Mouse (Mus musculus): Measurements from ENCODE around the gene Kifc5b.
A peak's percentile ranks its signal among the peaks of the same experiment; 100 is the strongest.

The Kifc5b gene

DNA sequence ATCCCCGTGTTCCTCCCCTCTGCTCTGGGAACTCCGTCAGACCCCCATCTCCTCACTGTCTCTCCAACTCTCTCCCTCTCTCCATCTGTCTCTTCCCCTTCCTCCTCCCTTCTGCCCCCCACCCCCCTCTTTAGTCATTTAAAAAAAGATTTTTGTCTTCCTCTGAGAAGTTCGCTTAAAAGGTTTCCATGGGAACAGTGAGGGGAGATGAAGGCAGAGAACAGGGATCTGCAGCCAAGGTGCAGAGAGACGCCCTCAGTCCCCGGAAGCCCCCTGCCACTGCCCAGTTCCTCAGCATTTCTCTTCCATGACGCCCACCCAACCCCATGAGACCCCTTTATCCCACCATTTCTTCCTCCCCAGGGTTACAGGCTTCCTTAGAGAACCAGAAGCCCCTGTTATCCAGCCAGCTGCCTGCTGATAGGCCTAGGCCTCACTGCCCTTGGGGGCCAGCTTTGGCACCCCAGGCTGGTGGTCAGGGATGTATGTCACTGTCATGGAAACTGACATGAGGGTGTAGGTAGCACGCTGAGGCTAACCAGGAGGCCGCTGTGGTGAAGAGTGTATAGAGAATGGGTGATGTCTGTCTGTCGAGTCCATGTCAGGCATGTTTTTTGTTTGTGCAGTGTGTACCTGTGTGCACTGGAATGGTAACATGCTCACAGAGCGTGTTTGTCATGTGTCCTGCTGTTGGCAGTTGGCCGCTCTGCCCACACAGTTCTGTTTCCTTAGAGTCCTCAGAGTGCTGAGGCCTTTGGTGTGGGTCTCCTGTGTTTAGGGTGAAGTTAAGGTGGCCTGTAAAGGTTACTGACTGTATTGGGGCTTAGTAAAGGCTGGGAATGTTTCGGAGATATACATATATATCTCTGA, 30.6 kb downstream of the Kifc5b start:
- DNase-seq = no peak

DNA sequence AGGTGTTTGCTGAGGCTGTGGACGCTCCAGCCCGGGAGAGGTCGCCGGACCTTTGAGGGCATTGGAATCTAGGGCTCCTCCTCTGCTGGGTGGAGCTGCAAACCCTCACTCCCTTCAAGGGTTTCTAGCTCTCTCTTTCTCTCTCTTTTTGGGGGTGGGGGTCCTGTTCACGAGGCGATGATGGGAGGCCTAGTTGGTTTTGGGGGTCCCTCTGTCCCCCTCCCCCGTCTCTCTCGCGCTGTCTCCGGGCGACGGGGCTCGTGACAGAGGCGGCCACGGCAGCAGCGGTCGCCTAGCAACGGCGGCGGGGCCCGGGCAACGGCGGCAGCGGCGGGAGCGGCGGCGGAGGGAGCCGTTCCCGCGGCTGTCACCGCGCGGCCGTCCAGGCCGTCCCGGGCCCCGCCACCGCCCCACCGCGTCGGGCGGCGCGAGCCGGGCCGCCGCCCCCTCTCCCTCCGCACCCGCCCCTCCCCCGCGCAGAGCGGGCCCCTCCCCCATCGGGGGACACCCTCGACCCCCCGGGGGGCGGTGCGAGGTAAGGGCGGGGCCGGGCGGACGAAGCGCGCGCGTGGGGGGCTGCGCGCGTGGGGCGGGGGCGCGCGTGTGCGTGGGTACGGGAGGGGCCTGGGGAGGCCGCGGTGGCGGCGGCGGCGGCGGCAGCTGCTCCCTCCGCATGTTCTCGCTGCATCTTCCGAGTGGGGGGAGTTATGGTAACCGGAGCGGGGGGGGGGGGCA, 31.6 kb downstream of the Kifc5b start:
- peak; percentile 52 to 66 for DNase-seq

DNA sequence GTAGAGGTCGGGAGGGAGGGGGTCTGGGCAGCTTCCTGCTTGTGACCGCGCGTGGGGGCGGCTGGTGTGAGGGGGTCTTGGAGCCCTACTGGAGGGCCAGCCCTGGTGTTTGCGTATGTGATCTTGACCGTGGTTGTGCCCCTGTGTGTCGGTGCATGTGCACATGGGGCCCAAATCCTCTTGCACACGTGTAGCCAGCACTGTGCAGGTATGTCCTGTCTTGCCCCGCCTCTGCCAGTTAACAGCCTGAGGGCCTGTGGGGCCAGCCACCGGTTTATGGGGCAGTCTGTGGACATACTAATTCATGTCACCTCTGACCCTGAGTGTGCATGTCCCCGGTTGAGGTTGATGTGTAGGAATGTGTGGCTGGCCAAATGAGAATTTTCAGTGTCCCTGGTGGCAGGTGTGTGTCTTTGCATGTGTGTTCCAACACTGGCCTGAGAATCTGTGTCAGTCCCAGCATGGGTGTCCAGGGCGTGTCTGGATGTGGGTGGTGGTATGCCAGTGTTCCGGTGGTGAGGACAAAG, 32.2 kb downstream of the Kifc5b start:
- peak in 1 of 2 experiments; percentile 33 for DNase-seq

DNA sequence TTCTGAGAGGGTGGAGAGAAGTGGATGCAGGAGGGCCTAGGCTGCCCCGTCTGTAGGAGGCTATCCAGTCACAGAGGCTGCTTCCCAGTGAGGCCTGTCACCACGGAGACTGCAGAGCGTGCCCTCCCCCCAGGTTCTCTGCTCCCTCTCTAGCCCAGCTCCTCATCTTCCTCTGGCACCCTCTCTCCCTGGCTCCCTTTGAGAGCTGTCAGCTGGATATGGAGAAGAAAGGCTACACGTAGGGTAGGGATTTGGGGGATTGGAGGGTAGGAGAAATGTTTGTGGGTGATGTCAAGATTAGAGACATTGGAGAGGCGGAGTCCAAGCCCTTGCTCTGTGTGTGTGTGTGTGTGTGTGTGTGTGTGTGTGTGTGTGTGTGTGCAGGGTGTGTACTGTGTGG, 33.0 kb downstream of the Kifc5b start:
- no peak for DNase-seq

DNA sequence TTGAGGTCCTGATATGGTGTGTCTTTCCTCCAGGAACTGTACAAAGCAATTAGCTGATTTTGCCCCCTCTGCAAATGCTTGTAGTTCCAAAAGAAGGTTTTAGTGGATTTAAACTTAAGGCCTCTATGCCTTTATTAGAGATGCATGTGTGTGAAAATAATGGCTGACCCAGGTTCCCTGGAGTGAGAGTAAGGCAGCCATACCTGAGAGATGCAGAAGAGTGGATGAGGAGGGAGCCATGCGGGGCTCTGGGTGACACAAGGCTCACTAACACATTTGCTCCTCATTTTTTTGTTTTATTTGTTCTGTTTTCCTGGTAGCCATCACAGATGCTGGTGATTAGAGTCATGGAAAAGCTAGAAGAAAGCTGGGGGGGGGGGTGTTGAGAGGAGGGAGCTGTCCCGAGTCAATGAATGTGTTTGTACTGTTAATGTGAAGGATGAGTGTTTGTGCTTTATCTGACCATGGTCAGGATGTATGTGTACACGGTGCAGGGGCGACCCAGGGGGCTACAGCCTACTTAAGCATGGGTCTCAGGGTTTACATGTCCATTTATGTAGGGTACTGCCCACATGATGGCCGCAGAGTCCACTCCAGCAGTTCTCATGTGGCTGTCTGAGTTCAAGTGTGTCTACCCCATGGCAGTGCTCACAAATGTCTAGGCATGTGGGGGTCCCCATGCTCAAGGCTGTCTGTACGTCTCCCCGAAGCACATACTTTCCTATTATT, 33.8 kb downstream of the Kifc5b start:
- DNase-seq = no peak

DNA sequence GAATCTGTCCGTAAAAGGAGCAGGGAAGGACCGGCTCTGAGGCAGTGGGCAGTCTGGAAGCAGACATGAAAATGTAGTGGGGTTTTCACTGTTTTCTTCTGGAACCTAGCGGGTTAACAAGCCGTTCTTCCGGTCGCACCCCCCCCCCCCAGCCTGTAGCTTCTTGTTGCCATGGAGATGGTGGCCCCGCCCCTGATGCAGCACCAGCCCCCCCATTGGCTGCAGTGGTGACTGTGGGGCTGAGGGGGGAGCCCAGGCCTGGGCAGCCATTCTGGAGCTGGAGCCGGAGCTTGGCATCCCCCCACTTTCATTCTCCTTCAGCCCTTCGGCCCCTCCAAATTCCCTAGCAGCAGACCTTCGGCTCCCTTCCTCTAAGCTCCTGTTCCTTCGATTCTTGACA, 34.5 kb downstream of the Kifc5b start:
- peak; percentile 85 to 90 for DNase-seq

DNA sequence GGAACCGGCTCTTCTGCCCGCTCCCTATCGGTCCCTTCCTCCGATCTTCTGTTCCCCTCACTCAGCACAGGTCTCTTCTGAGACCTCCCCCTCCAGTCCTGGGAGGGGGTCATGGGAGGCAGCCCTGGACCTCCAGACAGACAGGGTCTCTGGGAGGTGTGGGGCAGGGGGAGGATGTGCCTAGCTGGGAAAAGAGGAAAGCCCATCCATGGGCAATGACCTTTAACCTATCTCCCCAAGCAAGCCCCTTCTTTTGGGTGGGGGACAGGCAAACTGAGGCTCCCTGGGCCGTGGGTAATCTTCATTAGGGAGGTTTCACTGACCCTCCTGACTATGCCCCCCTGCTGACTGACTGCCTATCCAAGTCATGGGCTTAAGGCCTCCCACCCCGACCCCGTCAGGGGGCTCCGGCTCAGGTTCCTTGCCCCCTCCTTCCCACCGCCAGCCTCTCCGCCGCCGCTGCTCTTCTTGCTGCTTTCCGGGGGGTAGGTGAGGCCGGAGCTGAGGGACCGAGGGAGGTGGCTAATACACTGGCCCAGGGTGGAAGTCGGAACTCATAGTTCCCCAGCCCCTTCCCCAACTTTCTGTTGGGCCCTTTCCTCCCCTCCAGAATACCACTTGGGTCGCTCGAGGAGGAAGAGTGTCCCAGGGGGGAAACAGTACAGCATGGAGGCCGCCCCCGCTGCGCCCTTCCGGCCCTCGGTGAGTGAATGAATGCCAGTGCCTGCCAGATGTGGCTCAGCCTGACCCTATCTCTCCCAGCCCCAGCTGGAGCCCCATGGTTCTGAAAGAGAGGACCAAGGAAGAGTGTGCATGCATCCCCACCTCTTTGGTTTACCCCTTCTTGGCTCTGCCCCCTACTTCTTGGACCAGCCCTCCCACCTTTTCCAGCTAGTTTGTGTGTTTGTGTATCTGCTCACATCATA, 35.3 kb downstream of the Kifc5b start:
- peak in 1 of 2 experiments; percentile 41 for DNase-seq

DNA sequence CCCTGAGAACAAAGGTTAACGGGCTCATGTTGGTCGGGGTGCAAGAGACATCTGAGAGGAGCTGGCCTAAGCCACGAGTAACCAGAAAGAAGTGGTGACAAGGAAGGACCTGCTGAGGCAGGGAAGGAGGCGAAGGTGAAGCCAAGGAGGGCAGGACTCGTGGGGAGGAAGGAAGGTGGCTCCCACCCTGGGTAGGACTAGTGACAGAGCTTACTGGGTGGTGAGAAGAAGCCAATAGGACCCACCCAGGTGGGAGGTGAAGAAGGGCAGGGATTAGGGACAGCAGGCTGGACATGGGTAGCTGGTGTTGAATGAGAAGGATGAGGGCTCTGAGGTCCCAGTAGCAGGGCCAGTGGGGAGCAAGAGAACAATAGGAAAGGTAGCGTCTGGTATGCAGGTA, 36.3 kb downstream of the Kifc5b start:
- DNase-seq = no peak

DNA sequence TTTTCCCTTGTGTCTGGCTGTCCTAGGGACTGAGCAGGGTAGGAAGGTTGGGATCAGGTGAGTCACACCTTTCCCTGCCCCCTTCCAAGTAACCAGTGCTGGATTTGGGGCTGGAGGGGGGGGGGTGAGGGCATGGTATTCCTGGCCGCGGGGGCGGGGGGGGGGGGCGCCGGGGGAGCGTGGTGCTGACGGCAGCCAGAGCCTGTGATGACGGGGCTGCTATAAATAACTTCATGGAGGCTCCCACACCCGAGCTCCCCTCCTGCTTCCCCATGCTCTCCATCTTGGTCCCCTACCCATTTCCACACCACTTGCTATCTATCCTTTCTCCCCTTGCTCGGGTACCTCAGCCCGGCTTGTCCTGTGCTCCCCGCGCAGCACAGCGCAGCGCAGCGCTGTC, 36.8 kb downstream of the Kifc5b start:
- no peak for DNase-seq

DNA sequence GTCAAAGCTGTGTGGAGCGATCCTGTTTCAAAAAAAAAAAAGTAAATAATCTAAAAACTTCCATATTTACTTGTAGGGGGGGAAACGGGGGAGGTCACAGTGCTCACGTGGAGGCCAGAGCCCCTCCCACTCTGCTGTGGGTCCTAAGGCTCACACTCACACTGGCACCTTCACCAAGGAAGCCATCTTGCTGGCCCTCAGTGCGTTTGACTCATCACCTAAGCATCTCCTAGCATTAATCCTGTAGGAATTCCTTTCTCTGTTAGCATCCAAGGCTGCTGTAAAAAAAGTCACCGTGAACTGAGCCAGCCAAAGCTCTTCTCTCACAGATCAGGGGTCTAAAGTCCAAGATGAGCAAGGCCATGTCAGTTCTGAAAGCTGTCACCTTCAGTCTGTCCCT, 39.4 kb downstream of the Kifc5b start:
- DNase-seq = no peak

DNA sequence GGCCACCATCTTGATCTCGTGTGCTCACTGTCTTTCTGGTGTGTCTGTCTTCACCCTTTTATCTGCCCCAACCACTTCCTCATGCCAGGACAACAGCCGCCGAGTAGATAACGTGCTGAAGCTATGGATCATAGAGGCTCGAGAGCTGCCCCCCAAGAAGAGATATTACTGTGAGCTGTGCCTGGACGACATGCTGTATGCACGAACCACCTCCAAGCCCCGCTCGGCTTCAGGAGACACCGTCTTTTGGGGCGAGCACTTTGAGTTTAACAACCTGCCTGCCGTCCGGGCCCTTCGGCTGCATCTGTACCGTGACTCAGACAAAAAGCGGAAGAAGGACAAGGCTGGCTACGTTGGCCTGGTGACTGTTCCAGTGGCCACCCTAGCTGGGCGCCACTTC, 40.0 kb downstream of the Kifc5b start:
- DNase-seq = no peak

DNA sequence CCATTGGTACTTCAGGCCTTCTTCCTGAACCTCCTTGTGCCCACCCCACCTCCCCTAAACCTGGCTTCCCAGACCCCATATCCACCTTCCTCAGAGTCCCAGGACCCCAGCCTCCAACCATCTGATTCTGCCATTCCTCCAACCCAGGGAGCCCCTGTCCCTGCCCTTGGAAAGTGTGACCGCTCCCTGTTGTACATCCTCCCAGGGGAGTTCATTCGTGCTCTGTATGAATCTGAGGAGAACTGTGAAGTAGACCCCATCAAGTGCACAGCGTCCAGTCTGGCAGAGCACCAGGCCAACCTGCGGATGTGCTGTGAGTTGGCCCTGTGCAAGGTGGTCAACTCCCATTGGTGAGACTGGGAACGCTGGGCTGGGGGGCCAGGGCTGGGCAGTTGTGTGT, 41.0 kb downstream of the Kifc5b start:
- no peak for DNase-seq

DNA sequence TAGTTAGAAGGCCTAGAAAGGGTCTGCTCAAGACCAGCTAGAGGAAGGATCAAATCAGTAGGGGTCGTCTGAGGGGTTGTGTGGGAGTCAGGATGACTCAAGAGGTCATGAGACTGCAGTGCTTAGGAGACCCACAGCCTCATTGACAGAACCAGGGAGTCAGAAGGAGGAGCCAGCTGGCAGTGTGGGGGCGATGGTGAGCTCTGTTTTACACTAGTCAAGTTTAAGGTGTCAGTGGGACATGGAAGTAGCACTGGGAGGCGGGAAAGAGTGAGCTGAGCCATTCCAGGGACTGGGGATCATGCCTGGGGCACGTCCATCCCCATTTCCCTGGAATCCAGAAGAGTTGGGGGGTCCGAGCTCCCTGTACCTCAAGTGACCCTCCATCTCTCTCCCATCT, 42.0 kb downstream of the Kifc5b start:
- DNase-seq = no peak

DNA sequence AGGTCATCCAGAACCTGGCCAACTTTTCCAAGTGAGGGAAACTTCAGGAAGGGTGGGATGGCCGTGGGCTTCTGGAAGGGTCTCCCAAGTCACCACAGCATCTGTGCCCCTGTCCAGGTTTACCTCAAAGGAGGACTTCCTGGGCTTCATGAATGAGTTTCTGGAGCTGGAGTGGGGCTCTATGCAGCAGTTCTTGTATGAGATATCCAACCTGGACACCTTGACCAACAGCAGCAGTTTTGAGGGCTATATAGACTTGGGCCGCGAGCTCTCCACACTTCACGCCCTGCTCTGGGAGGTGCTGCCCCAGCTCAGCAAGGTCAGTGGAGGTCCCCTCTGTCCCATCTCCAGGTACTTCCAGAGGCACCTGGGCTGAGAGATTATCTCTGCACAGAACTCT, 42.9 kb downstream of the Kifc5b start:
- DNase-seq = no peak

DNA sequence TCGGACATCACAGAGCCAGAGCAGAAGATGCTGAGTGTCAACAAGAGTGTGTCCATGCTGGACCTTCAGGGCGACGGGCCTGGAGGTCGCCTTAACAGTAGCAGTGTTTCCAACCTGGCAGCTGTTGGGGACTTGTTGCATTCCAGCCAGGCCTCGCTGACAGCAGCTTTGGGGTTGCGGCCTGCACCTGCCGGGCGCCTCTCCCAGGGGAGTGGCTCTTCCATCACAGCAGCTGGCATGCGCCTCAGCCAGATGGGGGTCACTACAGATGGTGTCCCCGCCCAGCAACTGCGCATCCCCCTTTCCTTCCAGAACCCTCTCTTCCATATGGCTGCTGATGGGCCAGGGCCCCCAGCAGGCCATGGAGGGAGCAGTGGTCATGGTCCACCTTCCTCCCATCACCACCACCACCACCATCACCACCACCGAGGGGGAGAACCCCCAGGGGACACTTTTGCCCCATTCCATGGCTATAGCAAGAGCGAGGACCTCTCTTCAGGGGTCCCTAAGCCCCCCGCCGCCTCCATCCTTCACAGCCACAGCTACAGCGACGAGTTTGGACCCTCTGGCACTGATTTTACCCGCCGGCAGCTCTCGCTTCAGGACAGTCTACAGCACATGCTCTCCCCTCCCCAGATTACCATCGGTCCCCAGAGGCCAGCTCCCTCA, 44.8 kb downstream of the Kifc5b start:
- DNase-seq = no peak

DNA sequence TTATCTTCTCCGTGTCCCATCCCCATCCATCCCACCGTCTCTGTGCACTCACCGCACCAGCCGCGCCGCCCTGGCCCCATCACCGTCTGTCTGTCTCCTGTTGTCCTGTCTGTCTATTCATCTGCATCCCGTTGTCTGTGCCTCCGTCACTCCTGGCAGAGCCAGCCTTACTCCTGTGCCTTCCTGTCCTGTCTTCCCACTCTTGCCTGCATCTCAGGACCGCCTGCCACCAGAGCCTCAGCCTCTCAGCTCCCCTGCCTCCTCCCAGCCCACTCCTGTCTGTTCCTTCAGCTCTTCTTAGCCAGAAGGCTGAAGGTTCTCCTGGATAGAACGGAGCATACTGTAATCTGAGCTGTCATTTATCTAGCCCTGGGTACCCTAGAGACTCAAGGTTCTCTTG, 50.1 kb downstream of the Kifc5b start:
- DNase-seq = no peak

DNA sequence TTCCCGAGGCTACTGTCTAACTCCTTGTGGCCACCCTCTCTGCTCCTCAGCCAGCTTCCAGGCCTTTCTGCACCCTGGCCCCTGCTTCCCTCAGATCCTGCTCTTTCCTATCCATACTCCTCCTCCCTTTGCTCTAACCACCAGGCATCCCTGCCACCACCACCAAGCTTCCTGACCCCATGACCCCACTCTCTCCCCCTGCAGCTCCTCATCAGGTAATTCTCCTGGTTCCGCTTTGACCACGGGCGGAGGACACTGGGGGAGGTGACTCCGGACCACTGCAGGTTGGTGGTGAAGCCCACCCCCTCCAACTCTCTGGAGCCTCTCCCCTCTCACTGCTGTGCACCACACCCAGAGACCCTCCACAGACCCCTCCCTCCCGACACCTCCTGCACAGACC, 50.6 kb downstream of the Kifc5b start:
- DNase-seq = no peak

DNA sequence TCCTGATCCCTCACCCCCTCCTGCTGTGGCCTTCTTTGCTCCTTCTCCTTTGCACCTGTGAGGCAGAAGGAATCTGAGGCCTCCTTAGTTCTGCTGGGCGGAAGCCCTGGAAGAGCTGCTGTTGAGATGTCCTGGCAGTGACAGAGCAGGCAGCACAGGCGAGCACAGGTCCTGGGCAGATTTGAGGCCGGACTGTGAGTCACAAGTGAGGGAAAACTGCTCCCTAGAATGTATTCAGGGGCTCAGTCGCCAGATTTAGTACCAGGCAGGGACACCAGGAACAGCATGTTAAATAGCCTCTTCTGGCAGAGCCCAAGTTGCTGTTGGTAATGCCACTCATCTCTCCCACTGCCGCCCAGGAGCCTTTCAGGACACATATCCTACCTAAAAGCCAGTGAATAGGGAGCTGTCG, 51.3 kb downstream of the Kifc5b start:
- no peak for DNase-seq

DNA sequence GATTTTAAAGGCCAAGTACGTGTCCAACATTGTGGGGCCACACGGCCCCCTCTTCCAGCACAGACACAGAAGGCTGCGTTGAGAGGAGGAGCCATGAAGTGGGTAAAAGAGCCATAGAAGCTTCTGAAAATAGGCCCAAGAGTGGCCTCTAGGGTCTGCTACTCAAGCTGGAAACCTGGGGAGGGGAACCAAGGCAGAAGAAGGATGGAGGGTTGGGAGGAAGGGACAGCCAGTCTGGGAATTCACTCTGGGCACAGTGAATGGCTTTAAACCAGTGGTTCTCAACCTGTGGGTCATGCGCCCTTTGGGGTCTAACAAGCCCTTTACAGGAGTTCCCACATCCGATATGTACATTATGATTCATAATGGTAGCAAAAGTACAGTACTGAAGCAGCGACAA, 52.4 kb downstream of the Kifc5b start:
- DNase-seq = no peak

DNA sequence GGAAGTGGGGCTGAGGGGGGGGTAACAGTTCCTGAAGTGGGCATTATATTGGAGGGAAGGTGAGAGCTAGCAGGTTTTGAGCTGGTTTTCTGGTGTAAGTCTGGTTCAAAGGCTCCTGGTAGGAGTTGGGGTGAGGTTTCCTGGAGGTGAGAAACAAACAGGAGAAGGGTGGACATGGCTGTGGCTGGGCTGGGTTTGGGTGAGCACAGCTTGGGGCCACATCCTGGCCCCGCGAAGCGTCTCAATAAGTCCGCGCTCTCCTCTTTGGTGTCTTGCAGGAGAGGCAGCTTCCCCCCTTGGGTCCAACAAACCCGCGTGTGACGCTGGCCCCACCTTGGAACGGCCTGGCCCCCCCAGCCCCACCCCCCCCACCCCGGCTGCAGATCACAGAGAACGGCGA, 53.3 kb downstream of the Kifc5b start:
- DNase-seq = no peak

DNA sequence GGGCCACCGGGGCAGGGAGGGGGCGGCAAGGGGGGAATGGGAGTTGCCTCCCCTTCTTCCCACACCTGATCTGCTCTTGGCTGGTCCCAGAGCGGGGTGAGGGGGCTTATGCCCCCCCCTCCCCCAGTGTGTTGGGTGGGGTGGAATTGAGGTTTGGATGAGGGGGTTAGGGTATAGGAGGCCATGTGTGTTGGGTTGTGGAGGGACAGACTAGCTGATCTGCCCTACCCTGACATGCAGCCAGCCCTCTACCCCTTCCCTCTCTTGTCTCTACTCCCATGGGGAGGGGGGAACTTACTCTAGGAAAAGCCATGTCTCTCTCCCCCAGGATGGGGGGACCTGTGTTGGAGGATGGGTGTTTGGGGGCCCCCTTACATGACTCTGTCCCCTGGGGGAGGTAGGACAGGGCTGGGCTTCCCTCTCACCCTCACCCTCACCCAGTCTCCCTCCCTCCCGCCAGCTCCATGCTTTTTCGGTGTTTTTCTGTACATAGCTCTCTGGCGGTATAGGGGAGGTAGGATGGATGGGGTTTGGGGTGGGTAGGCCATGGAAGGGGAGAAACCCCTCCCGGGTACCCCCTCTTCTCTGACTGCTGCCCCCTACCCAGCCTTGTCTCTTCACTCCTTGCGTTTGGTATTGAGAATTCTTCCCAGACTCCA, 54.5 kb downstream of the Kifc5b start:
- no peak for DNase-seq

All from lung, postnatal 4 days (tissue).